Mouse (Mus musculus) thymus, adult 18-20 months (tissue): ENCODE data around the gene Ifi27.
"Not testable (repeated sequence)": the region's sequence is repeated elsewhere in the genome, so short reads cannot be mapped to it uniquely, and the experiment has no call there.

ENCODE experiments used
- DNase-seq, 2 experiments: peaks; one replicate each; pipeline ENCODE4 v3.0.0; 2022; ENCODE audit warnings: mixed read lengths in 2 of 2

The Ifi27 gene

DNA sequence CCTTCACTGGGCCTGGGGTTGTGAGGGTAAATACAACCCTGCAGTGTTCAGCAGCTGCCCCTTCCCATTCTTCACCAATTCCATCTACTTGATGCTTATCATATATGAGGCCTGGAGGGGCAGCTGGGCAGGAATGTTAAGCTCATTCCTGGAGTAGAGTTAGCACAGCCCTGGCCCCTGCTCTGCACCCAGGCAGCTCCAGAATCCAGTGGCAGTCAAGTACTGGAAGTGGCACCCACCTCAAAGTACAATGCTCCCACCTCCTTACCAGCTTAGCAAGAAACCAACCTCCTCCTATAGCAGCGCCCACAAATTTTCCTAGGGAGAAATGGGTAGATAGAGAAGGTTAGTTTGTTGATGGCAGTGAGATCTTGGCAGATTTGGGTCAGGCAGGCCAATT is 22.7 kb downstream of the Ifi27 start:
- DNase-seq: not testable (repeated sequence)

DNA sequence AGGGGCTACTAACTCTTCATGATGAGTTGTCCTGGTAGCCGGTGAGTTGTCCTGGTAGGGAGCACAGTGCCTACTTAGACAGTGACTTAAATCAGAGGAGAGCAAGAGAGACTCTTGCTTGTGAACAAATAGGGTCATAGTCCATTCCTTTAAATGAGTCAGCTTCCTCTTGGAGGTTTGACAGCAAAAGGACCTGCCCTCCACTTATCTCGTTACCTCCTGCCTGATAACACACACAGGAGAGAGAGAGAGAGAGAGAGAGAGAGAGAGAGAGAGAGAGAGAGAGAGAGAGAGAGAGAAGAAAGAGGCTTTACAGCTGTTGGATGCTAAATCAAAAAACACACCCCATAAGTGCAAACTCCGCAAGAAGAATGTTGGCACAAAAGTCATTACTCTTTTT is 23.1 kb downstream of the Ifi27 start, which contains the start of gene Ifi27l2b:
TSS of gene Ifi27l2b (minus strand) at position 84 of the 400 bp plus-strand sequence.
- no peak for DNase-seq

DNA sequence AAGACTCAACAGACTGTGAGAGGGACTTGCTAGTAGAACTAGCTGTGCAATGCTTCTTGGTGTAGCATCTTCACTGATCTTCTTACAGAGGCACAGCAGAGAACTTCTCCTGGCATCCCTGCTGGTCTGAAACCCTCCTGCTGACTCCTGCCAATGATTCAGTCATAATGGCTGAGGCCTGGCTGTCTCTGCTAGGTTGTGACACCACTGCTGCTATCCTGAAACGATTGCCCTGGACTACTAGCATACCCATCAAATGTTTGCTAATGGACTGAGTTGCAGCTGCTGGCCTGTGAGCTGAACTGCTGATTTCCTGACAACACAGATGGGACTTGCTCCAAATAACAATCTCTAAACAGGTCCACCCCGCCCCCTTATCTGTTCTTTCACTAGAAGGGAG is 40.5 kb downstream of the Ifi27 start:
- DNase-seq: no peak

DNA sequence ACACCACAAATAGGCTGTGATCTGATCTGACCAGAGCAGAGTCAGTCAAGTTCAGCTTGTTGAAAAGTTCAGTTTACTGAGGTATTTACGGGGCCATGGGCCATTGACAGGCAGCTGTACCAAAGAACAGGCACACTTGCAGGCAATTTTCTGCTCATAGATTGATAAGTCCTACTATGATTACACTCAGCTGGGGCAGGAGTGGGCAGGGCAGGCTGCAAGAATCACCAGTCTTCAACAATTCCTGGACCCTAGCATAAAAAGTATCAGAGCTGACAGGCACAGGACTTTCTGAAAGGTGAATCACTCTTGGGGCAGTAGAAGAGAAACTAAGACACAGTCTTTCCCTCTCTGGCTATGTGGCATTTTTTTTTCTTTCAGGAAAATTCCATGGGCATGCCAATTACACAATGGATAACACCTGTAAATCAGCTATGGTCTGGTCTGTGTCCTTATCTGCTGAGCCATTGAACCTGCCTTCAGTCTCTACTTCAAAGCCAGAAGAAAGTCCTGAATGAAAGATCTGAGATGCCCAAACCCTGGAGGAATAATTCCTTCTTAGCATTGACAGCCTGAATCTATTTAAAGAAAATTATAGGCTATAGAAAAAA is 42.9 kb downstream of the Ifi27 start:
- no peak for DNase-seq

- no peak for DNase-seq
These were observed 43.5 kb downstream of the Ifi27 start for GRCm38 (mm10) chr12:103477461-103478015.

DNA sequence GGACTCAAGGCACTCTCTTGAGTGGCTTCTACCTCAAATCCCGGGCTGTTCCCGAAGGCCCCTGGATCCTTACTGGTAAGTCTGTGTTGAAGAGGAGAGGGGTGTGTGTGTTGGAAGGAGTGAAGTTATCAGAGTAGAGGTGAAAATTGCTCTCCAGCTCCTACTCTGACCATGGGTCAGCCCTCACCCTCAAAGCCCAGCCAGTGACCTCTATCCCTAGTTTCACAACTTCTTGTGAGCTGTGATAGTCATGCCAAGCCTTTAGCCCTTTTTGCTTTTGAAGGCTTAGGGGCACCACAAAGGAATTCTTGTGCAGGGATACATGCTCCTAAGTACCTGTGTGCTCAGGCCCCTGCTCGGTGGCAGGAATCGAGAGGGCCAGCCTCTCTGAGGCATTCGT is 47.7 kb downstream of the Ifi27 start:
- DNase-seq: no peak

- no peak for DNase-seq
These were observed 48.8 kb downstream of the Ifi27 start for GRCm38 (mm10) chr12:103482781-103483180.

GRCm38 (mm10) chr12:103484200-103484972 is 50.4 kb downstream of the Ifi27 start:
- not testable (repeated sequence) for DNase-seq

- no peak for DNase-seq
These were observed 52.7 kb downstream of the Ifi27 start for GRCm38 (mm10) chr12:103486726-103487125.

GRCm38 (mm10) chr12:103487276-103487675 is 53.3 kb downstream of the Ifi27 start:
- no peak for DNase-seq

- DNase-seq: no peak
These were observed 53.7 kb downstream of the Ifi27 start for GRCm38 (mm10) chr12:103487750-103488149.
